Mouse (Mus musculus) forebrain, postnatal 0 days (tissue): ENCODE data around the gene Rab30. TPM values are rescaled to one million over a fixed set of nuclear protein-coding genes. Genes with fewer than 3 reads are reported as not detected.
"Not testable (repeated sequence)": the region's sequence is repeated elsewhere in the genome, so short reads cannot be mapped to it uniquely, and the experiment has no call there.

ENCODE experiments used
- ATAC-seq: fragments of 200-750 bp; cut with Nextera tagmentation; 2 replicates; pipeline ENCODE4 v1.8.0; 2017; ENCODE audit warnings: mild to moderate bottlenecking, moderate library complexity
- DNase-seq: peaks from one replicate; pipeline ENCODE4 v3.0.0-alpha.2; 2015
- H3K27ac ChIP-seq: fragments of 300-500 bp; sonication (generic); 2 replicates; pipeline ENCODE4 v1.5.1; 2014; ENCODE audit warnings: low read depth, mild to moderate bottlenecking, antibody characterized with exemption, low read length, moderate library complexity, mixed read lengths
- H3K27me3 ChIP-seq: fragments of 300-500 bp; sonication (generic); 2 replicates; pipeline ENCODE4 v1.6.1; 2014; ENCODE audit warnings: mild to moderate bottlenecking, low read length, mixed read lengths; ENCODE audit not compliant: insufficient read depth
- H3K36me3 ChIP-seq: fragments of 300-500 bp; sonication (generic); 2 replicates; pipeline ENCODE4 v1.6.1; 2014; ENCODE audit warnings: mild to moderate bottlenecking, moderate library complexity; ENCODE audit not compliant: insufficient read depth
- H3K4me1 ChIP-seq: fragments of 300-500 bp; sonication (generic); 2 replicates; pipeline ENCODE4 v1.6.1; 2014; ENCODE audit warnings: antibody characterized with exemption; ENCODE audit not compliant: insufficient read depth
- H3K4me2 ChIP-seq: fragments of 300-500 bp; sonication (generic); 2 replicates; pipeline ENCODE4 v1.6.1; 2014; ENCODE audit warnings: low read depth, mild to moderate bottlenecking, moderate library complexity
- H3K4me3 ChIP-seq: fragments of 300-500 bp; sonication (generic); 2 replicates; pipeline ENCODE4 v1.5.1; 2014; ENCODE audit warnings: low read depth, low read length, mixed read lengths
- H3K9ac ChIP-seq: fragments of 300-500 bp; sonication (generic); 2 replicates; pipeline ENCODE4 v1.6.1; 2014; ENCODE audit warnings: mild to moderate bottlenecking
- H3K9me3 ChIP-seq: fragments of 300-500 bp; sonication (generic); 2 replicates; pipeline ENCODE4 v1.6.1; 2016; ENCODE audit warnings: low read length
- CTCF ChIP-seq: sonication (generic); IDR thresholded peaks from 2 replicates; pipeline ENCODE4 v1.5.1; 2016; ENCODE audit warnings: antibody characterized with exemption, control low read depth, low read depth
- WGBS: fragments of 180-500 bp; shearing (Covaris S2); extraction: QIAGEN DNeasy Blood & Tissue Kit; methylation state at CpG from one replicate; pipeline ENCODE4 v1.1.7; 2014; 5-methylcytosine and 5-hydroxymethylcytosine counted together
- polyA plus RNA-seq: library from polyadenylated mRNA; unstranded; fragments of >200 nt; fragmentation: Nextera tagmentation; extraction: Ambion mirVana; gene quantifications from 2 replicates; pipeline ENCODE4 v1.2.1, GENCODE M21; 2015
- total RNA-seq: library from RNA; depleted of rRNA; stranded (reverse); fragments of >200 nt; gene quantifications from 2 replicates; pipeline ENCODE4 v1.2.3, GENCODE M21; 2014

The Rab30 gene
- total and polyA plus RNA-seq, 2 experiments from 2014 or later: 14.7 to 36.1 TPM

DNA sequence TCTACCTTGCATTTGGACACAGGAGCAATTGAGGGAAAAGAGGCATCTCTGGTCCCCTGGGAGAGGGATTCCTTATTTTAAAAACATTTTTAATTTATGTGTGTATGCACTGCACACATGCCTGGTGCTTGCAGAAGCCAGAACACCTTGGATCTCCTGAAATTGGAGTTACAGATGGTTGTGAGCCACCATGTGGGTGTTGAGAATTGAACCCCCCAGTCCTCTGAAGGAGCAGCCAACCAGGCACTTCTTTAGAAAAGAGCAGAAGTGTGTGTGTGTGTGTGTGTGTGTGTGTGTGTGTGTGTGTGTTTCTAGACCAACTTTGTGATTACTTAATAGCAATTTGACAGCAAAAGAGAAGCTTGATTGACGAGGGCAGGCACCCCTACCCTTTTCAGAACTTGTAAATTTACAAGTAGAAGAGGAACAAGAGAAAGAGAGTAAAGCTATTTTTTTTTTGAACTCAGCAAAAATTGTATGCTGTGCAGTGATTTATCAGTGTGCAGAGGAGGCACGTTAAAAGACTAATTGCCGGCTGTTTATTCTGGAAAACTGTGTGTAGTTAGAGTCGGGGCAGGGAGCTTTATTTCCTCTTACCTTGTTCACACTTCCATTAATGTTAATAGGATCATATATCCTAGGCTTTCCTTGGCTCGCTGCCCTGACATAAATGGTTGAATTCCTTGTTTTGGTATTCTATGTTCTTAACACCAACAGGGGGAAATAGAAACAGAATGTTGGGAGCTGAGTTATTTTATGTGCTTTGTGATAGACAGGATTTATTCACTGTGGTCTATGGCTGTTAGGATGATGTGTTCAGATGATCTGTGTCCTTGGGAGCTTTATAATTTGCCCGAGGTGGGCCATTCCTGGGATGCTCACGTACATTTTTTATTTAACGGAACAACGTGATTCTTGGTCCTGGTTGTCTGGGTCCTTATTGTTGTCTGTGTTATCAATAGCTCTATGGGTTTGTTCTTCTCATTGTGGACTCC, 25.0 kb downstream of the Rab30 start:
- Histone ChIP-seq H3K27ac (no peak overlapping the region), H3K4me2 (no peak overlapping the region), H3K4me3 (no peak overlapping the region), H3K9me3 (no peaks in the 10 kb centered on the region), H3K4me1 (0 out of 2 replicates have a peak, but pooled peaks cover 3% of the 10 kb centered on the region), H3K9ac (no peak overlapping the region), H3K36me3 (no peaks in the 10 kb centered on the region), H3K27me3 (no peaks in the 10 kb centered on the region)
- ATAC-seq (no peak), DNase-seq (no peak)
- no peak for TF ChIP-seq CTCF
- WGBS: 50% methylated on average over 9 of the region's 9 CpGs

GRCm38 (mm10) chr7:92768116-92768515, 26.7 kb downstream of the Rab30 start:
- H3K27ac ChIP-seq, H3K36me3 ChIP-seq, H3K4me3 ChIP-seq, H3K4me2 ChIP-seq, H3K9me3 ChIP-seq, H3K4me1 ChIP-seq, H3K27me3 ChIP-seq, DNase-seq, H3K9ac ChIP-seq, ATAC-seq: not testable (repeated sequence)
- 96% methylated on average over 12 of the region's 12 CpGs for WGBS

GRCm38 (mm10) chr7:92768859-92769258, 27.5 kb downstream of the Rab30 start:
- Histone ChIP-seq H3K4me1 (0 out of 2 replicates have a peak, but pooled peaks cover 3% of the 10 kb centered on the region), H3K9me3 (no peaks in the 10 kb centered on the region), H3K36me3 (no peaks in the 10 kb centered on the region), H3K4me2 (no peak overlapping the region), H3K27me3 (no peaks in the 10 kb centered on the region), H3K4me3 (no peak overlapping the region), H3K27ac (no peak overlapping the region), H3K9ac (no peak overlapping the region)
- no peak for ATAC-seq
- WGBS: 68% methylated on average over 7 of the region's 7 CpGs
- DNase-seq: no peak
- no peak for TF ChIP-seq CTCF

GRCm38 (mm10) chr7:92773006-92773405, 31.6 kb downstream of the Rab30 start:
- no peak overlapping the region for H3K4me3 ChIP-seq
- H3K4me2 ChIP-seq: no peak overlapping the region
- H3K27ac ChIP-seq: no peak overlapping the region
- no peaks in the 10 kb centered on the region for H3K9me3 ChIP-seq
- no peak overlapping the region for H3K9ac ChIP-seq
- ATAC-seq (no peak), DNase-seq (no peak)
- no peak for TF ChIP-seq CTCF
- H3K36me3 ChIP-seq: no peaks in the 10 kb centered on the region
- H3K4me1 ChIP-seq: 0 out of 2 replicates have a peak, but pooled peaks cover 10% of the 10 kb centered on the region
- no peaks in the 10 kb centered on the region for H3K27me3 ChIP-seq
- 90% methylated on average over 3 of the region's 3 CpGs for WGBS

DNA sequence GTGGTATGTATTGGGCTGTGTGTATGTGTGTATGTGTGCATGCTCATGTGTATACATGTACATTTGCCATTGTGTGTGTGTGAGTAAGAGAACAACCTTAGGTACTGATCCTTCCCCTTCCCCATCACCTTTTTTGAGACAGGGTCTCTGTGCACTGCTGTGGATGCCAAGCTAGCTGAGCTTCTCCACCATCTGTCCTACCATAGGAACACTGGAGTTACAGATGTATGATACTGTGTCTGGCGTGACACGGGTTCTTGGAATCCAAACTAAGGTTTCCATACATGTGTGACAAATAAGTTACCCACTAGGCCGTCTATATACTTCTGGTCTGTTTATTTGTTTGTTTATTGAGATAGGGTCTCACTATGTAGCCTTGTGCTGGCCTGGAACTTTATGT, 32.2 kb downstream of the Rab30 start:
- Histone ChIP-seq H3K9ac (no peak overlapping the region), H3K9me3 (no peaks in the 10 kb centered on the region), H3K4me3 (no peak overlapping the region), H3K27ac (no peak overlapping the region), H3K27me3 (no peaks in the 10 kb centered on the region), H3K36me3 (no peaks in the 10 kb centered on the region), H3K4me1 (0 out of 2 replicates have a peak, but pooled peaks cover 10% of the 10 kb centered on the region), H3K4me2 (no peak overlapping the region)
- 91% methylated on average over 3 of the region's 3 CpGs for WGBS
- no peak for ATAC-seq
- no peak for DNase-seq
- no peak for TF ChIP-seq CTCF

DNA sequence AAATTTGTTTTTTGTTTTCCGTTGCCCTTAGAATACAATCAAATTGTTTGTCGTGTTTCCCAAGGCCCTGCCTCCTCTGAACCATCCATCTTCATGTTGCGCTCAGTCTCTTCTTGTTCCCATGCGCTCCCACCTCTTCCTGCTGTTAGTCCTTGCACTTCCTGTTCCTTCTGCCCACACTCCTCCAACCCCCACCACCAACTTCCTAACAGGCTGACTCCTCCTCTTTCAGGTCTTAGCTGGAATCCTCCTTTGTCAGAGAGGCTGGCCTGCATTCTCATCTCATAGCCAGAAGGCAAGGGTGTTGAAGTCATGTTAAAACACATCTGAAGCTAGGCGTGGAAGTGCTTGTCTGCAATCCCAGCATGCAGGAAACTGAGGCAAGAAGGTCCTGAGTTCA, 33.3 kb downstream of the Rab30 start:
- no peaks in the 10 kb centered on the region for H3K27me3 ChIP-seq
- WGBS: 87% methylated on average over 5 of the region's 5 CpGs
- no peak for DNase-seq
- H3K4me3 ChIP-seq: no peak overlapping the region
- H3K9me3 ChIP-seq: no peaks in the 10 kb centered on the region
- no peak overlapping the region for H3K4me2 ChIP-seq
- 0 out of 2 replicates have a peak, but pooled peaks cover 10% of the 10 kb centered on the region for H3K4me1 ChIP-seq
- ATAC-seq: no peak
- H3K36me3 ChIP-seq: no peaks in the 10 kb centered on the region
- H3K27ac ChIP-seq: no peak overlapping the region
- H3K9ac ChIP-seq: no peak overlapping the region
- no peak for TF ChIP-seq CTCF

- Histone ChIP-seq H3K4me2 (no peak overlapping the region), H3K4me3 (no peak overlapping the region), H3K9me3 (no peaks in the 10 kb centered on the region), H3K9ac (no peak overlapping the region), H3K27ac (0 out of 2 replicates have a peak overlapping the region, but pooled peaks have one; percentile 23), H3K4me1 (0 out of 2 replicates have a peak, but pooled peaks cover 10% of the 10 kb centered on the region), H3K27me3 (no peaks in the 10 kb centered on the region), H3K36me3 (no peaks in the 10 kb centered on the region)
- TF ChIP-seq CTCF: no peak
- no peak for DNase-seq
- peak; percentile 57 for ATAC-seq
- 46% methylated on average over 2 of the region's 2 CpGs for WGBS
These were observed 34.3 kb downstream of the Rab30 start for GRCm38 (mm10) chr7:92775703-92776102.
